Comparison of ENCODE assay signal across 28 mouse cellular contexts in the genomic region with DNA sequence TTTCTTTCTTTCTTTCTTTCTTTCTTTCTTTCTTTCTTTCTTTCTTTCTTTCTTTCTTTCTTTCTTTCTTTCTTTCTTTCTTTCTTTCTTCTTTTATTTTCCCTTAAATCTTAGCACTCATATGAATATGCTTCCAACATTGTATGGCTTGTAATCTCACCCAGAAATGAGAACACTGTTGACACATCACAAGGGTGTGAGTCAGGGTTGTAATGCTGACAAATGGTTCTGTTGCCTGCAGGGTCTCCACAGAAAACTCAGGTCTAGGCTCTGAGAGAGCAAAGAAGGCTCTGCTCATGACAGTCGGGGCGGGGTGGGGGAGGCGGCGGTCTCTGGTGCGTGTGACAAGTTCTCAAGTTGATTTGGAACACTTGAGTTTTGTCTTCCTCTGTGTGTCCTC. TPM values are rescaled to one million over a fixed set of nuclear protein-coding genes. Genes with fewer than 3 reads are reported as not detected.
"Had no signal": no experiment of that assay in that cellular context is flagged by ENCODE, and none has a peak within 500 bp of the region (broad histone marks: within the 10 kb centered on the region; RNA-seq: fewer than 3 reads in every experiment).

No protein-coding gene starts in this region.

- ATAC-seq: hindbrain, embryonic 16.5 days; inflammation-experienced regulatory T-cells, adult 6 months; intestine, embryonic 15.5 days; intestine, postnatal 0 days; liver, postnatal 0 days had no signal

- H3K4me3 ChIP-seq: gastrocnemius, adult 2 months; heart, embryonic 10.5 days; heart, embryonic 12.5 days; hindbrain, embryonic 10.5 days; hindbrain, embryonic 12.5 days; intestine, embryonic 15.5 days; layer of hippocampus, adult 2 months; limb, embryonic 10.5 days; limb, embryonic 12.5 days; liver, embryonic 13.5 days; liver, embryonic 15.5 days had no signal

- H3K9me3 ChIP-seq: heart, embryonic 10.5 days; heart, embryonic 12.5 days; hindbrain, embryonic 10.5 days; hindbrain, embryonic 12.5 days; intestine, embryonic 15.5 days; limb, embryonic 10.5 days; limb, embryonic 12.5 days; liver, embryonic 13.5 days; liver, embryonic 15.5 days had no signal

- DNase-seq: gastrocnemius, adult 2 months; gastrocnemius, postnatal 10 days; gastrocnemius, postnatal 25 days; heart, adult 18-20 months; heart, postnatal 10 days; heart, postnatal 4 days; kidney, adult 18-20 months; kidney, postnatal 36 days; liver; liver, embryonic 13.5 days; liver, postnatal 0 days had no signal

- H3K36me3 ChIP-seq: heart, embryonic 10.5 days; heart, embryonic 12.5 days; hindbrain, embryonic 10.5 days; hindbrain, embryonic 12.5 days; intestine, embryonic 15.5 days; limb, embryonic 10.5 days; limb, embryonic 12.5 days; liver, embryonic 13.5 days; liver, embryonic 15.5 days had no signal

- H3K27me3 ChIP-seq: heart, embryonic 12.5 days; hindbrain, embryonic 12.5 days; intestine, embryonic 15.5 days; limb, embryonic 12.5 days; liver, embryonic 13.5 days; liver, embryonic 15.5 days had no signal

- H3K4me1 ChIP-seq: heart, embryonic 10.5 days; intestine, embryonic 15.5 days; limb, embryonic 12.5 days had no signal

- H3K27ac ChIP-seq: gastrocnemius, adult 2 months; heart, embryonic 10.5 days; hindbrain, embryonic 10.5 days; hindbrain, embryonic 12.5 days; hindbrain, embryonic 14.5 days; intestine, embryonic 15.5 days; layer of hippocampus, adult 2 months; limb, embryonic 10.5 days; limb, embryonic 12.5 days; liver, embryonic 13.5 days; liver, embryonic 15.5 days had no signal

- H3K9ac ChIP-seq: heart, embryonic 12.5 days; hindbrain, embryonic 12.5 days; hindbrain, embryonic 14.5 days; intestine, embryonic 15.5 days; limb, embryonic 12.5 days; liver, embryonic 13.5 days; liver, embryonic 15.5 days; liver, postnatal 0 days had no signal

- H3K4me2 ChIP-seq: heart, embryonic 12.5 days; hindbrain, embryonic 12.5 days; hindbrain, embryonic 14.5 days; intestine, embryonic 15.5 days; limb, embryonic 12.5 days; liver, embryonic 11.5 days; liver, embryonic 13.5 days; liver, embryonic 15.5 days had no signal

RNA-seq across cellular contexts. Expression of gene A930002H24Rik, which starts 18.7 kb away (rescaled TPM):
- total RNA-seq: gastrocnemius, adult 2 months; gastrocnemius, postnatal 25 days; granulocyte monocyte progenitor cell, adult 5-6 weeks; heart, postnatal 25 days; layer of hippocampus, adult 2 months; left cerebral cortex, postnatal 14 days had no signal
- polyA plus RNA-seq: inflammation-experienced regulatory T-cells, adult 6 months had no signal
